Mouse (Mus musculus) cortical plate, adult 2 months (tissue): ENCODE data around the gene Slc38a3.

Experiments
- CTCF ChIP-seq: fragments of 200-500 bp; IDR thresholded peaks from 2 replicates; pipeline ENCODE4 v1.5.1; 2011; ENCODE audit warnings: mild to moderate bottlenecking, control low read depth, low read length; ENCODE audit not compliant: insufficient read depth; ENCODE audit errors: extremely low read depth
- POLR2A ChIP-seq: fragments of 200-500 bp; IDR thresholded peaks from 2 replicates; pipeline ENCODE4 v1.6.1; 2011; ENCODE audit warnings: mild to moderate bottlenecking, low read length, control low read depth; ENCODE audit not compliant: insufficient read depth; ENCODE audit errors: extremely low read depth

GRCm38 (mm10) chr9:107607036-107607435 is 62.3 kb downstream of the Slc38a3 start:
- TF ChIP-seq POLR2A (no peak), CTCF (no peak)
